Mouse (Mus musculus): ENCODE data around the gene Ahdc1. TPM values are rescaled to one million over a fixed set of nuclear protein-coding genes. Genes with fewer than 3 reads are reported as not detected.

Gene Ahdc1
- polyA plus RNA-seq, 3 experiments from 2014 or later = 1.6 to 2.4 (median 2.4) TPM

DNA sequence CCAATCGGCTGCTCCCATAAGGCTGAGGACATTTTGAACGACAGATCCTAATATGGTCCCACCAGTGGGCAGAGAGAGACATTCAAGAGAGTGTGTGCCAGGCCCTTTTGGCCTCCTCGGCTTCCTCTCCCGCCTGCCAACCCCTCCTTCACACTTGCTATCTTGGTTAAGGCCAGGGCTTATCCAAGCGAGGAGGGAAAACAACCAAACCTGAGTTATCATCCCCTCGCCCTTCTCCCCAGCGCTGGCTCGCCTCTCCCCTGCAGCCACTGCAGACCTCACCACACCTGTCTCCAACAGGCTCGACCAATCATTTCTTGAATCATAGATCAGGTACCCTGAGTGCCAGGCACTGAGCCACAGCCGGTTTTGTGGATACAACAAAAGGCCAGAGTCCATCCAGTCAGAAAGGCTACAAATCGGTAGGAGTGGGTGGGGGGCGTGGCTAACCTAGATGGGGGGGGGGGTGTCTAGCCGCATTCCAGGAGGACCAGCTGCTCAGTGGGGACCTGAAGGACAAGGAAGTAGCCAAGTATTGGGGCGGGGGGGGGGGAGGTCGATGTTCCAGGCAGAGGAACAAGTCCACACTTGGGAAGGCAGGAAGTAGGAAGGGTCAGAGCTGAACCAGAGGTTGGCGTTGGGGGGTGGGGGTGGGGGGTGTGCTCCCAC lies 92.6 kb downstream of the Ahdc1 start:
- no peak for ATAC-seq

DNA sequence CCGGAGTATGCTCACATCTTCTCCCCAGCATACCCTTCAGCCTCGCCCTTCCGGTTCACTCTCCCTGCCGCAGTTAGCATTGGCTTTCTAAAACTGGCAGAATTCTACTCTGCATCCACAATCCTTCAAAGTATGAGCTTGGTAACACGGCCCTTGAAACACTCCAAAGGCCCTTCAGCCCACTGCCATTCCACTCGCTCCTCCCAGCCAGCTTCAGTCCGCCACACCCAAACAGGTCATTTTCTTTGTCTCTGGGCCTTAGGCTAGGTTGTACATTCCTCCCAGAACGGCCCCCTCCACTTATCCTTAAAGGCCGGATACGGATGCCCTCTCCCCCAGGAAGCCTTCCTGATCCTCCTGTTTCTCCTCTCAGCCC lies 93.1 kb downstream of the Ahdc1 start:
- no peak for ATAC-seq

DNA sequence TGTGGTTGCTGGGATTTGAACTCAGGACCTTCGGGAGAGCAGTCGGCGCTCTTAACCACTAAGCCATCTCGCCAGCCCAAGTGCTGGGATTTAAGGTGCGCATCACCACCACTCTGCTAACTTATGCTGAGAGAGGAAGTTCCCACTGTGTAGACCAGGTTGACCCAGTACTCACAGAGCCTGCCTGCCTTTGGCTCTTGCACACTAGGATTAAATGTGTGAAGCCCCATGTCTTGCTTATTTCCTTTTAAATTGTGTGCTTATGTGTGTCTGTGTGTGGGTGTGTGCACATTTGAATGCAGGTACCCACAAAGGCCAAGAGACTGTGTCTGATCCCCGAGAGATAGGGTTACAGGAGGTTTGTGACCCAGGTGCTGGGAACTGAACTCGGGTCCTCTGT lies 95.6 kb downstream of the Ahdc1 start:
- no peak for ATAC-seq

DNA sequence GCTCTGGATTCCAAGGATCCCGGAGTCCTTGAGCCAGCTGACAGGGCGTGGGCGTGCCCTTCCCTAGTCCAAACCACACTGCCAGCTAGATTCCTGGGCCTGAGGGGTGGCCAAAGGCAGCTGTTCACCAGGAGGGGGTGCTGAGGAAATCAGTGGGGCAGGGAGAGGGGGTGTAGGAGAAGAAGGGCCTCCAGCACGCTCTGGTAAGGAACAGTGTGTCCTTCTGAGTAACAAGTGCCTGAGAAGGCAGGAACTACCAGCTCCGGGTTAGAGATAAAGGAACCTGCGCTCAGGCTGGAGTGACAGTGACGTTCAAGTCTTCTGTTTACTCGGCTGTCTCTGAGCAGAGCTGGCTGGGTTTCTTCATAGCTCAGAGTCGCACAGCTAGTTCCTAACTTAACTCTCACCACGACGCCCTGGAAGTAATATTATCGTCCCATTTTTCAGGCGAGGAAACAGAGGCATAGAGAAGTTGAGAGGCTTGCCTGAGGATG lies 96.8 kb downstream of the Ahdc1 start:
- no peak for ATAC-seq

DNA sequence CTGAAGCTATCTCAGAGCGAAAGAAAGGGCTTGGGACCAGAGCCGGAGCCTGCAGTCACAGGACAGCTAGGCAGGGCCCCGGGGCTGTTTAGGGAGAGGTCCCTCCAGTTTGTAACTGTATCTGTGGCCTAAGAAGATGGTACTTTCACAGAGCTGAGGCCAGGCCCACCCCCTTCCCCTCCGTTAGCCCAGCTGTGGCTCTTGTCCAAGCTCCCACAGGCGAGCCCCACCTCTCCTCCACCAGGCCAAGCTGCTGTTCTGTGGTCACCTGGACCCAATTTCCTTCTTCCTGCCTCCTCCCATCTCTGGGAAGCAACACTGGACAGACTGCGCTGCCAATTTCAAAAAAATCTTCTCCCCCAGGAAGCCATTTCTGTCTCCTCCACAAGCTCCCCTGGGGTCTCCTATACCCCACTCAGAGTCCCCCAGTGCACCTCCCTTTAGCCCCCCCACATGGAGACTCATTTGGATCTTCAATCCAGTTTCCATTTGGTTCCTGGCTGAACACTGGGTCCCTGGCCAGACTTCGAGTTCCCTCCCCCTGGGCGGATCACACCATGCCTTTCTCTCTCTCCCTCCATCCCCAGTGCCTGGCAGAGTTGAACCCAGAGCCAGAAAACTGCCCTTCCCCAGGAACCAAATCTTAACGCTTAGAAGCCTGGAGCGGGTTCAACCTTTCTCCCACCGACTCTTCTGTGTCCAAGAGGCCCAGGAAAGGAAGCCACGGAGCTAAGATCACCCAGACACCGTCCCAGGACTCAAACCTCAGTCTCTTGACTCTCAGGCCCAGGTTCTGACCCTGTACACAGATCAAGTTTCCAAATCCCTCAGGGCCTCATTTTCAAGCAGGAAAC lies 97.6 kb downstream of the Ahdc1 start:
- no peak for ATAC-seq

DNA sequence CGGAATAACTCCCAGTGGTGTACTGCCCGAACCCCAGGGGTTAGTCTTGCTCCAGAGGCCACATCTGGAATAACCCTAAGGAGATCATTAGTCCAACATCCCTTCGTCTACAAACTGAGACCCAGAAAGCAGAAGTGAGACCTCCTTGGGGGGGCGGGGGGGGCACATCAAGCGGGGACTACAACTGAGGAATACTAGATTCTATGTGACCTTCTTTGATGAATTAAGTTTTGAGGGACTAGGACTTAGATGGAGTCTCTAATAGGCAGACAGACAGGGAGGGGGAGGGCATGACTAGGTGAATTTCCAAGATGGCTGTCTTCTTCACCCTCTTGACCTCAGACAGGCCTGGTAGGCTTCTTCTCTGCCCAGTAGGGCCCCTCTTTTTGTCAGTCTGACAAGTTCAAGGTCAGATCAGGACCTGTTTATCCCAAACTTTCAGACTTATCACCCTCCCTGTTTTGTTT lies 98.3 kb downstream of the Ahdc1 start:
- ATAC-seq = no peak

DNA sequence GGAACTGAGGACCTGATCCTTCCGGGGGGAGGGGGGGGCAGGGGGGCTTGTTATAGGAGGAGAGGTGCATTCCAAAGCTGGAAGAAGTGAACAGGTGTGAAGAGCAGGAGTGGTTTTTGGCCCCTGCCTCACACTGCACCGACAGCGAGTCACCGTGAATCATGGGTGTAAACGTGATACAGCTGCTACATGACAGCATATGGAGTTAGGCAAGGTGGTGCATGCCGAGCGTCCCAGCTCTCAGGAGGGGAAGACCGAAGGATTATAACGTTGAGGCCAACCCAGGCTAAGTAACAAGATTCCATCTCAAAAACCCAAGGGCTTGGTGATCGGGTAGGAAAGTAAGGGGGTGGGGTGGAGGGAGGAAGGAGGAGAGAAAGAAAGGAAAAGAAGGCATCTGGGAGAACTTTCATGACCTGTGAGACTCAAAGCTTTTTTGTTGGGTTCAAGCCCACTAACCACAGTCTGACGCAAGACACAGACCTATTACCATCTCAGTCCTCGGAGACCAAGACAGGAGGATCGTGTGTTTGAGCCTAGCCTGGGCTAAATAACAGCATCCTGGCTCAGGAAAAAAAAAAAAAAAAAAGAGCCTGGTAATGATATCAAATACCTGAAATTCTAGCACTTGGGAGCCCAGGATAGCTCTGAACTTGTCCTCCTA lies 101.2 kb downstream of the Ahdc1 start:
- ATAC-seq = no peak

DNA sequence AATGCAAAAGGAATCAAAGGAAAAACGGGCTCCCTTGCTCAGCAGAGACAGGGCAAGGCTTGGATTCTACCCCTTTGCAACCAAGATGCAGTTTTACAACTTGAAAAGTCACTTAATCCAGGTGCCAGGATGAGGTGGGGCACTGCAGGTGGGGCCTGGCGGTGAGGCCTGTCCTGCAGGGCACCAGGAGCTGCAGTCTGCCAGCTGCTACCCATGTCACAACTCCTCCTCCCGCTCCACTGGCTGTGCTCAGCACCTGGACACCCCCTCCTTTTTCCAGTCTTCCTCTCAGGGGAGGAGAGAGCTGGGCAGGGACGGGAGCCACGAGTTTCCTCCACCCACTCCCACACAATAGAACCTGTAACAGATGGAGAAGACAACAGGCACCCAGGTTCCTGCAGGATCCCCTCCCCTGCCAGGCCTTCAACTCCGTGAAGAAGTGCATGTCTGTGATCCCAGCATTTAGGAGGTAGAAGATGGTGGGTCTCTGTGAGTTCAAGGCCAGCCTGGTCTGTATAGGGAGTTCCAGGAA lies 102.4 kb downstream of the Ahdc1 start:
- no peak for ATAC-seq

DNA sequence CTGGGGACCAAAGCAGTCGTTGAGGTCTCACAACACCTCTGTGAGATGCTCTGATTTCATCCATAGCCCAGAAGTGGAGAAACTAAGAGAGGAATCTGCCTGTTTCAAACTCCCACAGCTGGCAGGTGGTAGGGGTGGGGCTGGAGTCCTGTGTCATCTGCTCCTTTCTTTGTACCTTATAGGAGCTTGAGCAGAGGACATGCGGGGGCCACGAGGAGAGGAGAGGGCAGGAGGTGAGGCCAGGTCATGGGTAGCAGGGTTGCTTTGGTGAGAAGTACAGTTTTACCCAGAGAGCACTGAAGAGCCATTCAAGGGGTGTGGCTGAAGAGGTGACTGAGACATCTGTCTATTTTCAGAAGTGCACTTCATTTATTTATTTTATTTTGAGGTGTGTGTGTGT lies 103.7 kb downstream of the Ahdc1 start:
- ATAC-seq = no peak

DNA sequence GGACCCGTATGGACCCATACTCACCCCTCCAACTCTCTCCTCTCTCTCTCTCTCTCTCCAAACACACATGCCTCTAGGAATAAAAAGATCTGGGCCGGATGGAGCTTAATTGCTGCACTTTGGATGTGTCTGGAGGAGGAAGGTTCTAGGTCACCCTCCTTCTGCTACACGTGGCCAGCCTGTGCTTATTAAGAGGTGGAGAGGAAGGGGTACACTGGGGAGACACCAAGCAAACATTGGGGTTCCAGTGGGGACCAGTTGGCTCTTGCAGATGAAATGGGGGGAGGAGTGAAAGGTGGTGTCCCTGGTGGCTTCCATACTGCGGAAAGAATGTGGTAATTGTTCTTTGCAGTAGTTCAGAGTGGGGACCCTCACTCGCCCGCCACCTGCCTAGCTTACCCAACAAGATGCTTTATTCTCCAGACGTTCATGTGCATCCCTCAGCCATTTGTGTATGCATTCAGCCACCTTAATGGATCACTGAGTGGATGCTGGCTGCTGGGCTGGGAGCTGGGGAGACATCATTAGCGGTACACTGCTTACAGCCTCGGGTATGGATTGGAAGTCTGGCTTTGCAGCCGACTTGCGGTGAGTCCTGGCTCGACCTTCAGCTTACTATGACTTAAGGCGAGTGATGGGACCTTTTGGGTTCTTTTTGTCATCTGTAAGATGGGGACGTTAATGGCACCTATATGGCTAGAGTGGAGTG lies 104.8 kb downstream of the Ahdc1 start:
- no peak for ATAC-seq

DNA sequence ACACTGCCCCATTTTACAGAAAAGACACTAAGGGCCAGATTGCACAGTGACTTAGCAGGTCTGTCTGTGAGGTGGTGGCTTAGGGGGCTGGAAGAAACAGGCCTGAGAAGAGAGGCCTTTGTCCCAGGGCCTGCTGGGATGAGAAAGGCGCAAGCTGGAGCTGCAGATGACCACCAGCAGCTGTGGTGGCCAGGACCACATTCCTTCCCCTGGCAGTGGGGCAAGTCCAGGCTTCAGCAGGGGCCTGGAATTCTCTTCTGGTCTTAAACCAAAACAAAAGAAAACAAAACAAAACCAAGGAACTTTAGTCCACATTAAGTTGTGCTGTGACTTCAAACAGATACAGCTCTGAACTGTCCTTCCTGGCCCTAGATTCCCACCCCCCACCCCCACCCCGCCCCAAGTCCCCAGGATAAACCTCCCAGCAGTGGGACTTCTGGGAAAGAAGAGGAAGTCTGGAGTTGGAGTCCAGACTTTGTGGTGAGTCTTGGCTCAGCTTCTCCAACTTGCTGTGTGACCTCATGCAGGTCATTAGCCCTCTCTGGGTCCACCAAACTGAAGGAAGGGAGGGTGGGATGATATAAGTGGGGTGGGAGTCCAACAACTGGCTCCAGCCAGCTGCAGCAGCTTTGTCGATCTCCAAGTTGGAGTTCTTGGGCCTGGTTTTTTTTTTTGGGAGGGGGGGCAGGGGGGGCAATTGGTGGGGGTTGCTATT lies 105.9 kb downstream of the Ahdc1 start:
- ATAC-seq = no peak

DNA sequence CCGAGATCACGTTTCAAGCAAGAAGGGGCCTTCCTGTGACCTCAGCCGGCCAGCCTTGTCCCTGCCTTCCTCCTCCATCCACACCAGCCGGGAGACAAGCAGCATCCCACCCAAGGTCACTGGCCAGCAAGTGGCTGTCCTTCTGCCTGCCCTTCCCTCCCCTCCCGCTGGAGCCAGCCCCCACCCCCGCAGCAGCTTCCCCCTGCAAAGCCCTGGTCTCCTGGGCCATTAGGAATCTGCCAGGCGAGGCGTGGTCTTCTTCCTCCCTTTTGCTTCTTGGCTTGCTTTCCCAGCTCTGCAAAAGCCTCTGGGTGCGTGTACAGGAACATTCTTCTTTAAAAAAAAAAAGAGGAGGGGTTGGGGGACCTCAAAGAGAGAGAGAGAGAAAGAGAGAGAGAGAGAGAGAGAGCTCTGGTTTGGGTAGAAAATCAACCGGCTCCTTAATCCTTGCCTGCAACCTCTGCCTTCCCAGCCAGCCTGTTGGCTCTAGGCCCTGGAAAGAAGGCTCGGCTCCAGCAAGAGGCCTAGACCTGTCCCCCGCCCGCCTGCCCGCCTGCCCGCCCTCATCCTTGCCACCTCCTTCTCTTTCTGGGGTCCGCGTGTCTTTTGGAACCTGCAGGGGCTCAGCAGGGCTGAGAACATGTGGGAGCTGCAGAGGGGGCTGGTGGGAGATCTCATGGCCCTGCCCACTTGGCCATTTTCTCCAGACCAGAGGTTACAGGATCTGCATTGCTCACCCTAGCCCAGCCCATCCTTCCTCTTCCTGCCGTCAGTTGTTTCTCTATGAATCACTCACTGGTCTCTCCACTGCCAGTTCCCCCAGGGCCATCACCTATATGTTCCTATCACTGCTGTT lies 106.7 kb downstream of the Ahdc1 start:
- no peak for ATAC-seq

DNA sequence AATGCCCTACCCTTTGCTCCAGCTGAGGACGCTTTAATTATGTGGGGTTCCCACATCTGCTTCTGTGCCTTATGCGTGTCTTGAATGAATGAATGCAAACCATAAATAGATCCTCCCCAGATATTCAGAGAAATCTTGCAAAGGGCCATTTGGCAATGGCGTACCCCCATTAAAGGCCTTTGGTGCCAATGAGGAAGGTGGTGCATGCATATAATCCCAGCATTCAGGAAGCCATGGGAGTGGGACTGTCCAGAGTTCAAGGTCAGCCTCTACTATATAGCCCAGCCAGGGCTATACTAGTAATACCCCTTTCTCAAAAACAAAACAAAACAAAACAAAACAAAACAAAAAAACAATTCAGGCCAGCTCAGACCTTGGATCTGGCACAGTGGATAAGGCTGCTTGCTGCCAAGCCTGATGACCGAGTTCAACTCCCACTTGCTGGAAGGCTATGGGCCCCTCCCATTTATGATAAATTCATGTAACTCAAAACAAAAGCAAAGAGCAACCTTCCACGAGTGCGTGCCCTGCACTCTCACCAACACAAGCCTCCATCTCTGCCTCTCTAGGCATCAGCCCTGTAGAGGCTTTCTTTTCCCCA lies 107.8 kb downstream of the Ahdc1 start:
- ATAC-seq = no peak

DNA sequence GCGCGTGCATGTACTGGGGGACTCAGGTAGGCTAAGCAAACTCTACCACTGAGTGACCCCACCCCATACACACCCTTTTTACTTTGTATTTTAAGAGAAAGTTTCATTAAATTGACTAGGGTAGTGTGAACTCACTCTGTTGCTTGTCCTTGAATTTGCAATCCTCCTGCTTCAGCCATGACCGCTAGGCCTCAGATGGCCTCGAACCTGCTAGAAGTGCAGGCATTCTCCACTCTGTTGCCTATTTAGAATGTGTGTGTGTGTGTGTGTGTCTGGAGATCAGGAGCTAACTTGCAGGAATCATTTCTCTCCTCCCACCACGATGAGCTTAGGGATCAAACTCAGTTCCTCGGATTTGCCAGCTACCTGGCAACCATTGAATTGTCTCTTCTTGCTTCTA lies 108.5 kb downstream of the Ahdc1 start:
- no peak for ATAC-seq

DNA sequence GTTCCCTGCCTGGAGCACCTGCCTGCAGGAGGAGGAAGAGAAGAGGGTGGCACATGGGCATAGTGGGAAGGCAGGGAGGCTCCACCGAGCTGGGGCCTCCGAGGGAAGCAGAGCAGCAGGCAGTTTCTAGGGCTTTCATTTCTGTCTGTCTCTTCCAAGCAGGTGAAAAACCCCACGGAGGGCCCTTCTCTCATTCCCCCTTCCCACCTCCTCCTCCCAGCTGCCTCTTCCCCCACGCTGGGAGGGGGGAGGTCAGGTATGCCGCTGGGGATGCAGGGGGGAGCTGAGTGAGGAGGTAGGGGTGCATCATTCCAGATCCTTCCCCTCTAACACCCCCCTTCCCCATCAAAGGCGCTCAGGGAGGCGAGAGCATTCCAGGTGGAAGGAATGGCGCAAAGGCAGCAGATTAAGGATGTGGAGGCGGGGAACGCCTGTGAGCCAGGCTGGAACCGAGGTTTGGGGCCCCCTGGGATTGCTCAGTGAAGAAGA lies 109.8 kb downstream of the Ahdc1 start:
- ATAC-seq = no peak

DNA sequence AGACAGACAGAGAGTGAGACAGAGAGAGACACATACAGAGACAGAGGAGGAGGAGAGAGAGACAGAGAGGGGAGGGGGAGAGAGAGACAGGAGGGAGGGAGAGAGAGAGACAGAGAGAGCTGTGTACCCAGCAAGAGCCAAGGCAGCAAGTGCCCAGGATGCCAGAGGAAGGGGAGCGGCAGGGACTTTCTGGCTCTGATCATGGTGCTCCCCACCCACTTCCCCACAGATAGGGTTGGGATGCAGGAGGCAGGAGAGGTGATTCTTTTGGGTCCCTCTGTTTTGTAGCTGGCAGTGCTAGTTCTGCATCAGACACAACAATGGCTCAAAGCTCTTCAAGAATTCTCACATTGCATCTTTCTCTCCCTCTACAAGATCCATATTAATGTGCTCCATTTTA lies 110.4 kb downstream of the Ahdc1 start:
- no peak for ATAC-seq

DNA sequence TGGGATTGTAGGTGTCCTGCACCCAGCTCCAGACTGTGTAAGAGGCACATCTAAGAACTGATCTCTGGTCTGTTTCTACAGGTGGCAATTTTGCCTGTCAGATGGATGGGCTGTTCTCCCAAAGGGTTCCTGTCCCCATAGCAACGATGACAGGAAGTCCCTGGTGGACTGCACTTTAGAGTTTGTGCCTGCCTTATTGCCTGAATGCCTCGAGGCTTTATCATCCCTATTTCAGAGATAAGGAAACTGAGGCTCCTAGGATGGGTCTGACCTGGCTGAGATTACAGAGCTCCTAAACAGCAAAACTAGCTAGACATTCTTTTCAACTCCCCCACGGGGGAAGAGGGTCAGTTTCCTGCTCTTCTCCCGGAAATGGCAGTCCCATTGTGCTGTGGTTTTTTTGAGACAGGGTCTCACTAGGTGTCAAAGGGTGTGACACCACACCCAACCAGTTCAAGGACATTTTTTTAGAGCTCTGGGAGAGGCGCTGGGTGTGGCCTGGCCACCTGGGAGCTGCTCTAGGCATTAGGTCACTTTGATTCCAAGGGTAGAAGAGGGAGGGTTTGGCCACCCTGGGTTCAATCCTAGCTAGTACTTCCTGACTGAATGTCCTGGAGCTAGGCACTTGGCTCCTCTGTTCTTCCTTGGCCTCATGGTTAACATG lies 111.0 kb downstream of the Ahdc1 start:
- ATAC-seq = no peak

DNA sequence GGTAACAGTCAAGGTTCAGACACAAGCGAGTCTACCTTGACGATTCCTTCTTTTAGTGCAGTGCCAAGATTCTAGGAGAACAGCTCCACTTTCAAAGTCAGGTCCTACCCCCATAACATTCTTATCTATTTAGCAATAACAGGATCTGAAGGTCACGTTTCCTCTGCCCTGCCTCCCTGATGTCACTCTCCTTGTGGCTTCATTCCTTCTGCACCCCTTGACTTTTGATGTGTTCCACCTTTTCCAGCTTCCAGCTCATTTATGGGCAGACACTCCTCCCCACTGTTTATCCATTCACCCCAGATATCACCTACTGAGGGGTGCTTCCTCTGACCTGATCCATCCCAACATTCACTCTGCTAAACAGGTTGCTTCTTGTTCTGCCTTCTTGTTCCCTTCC lies 116.0 kb downstream of the Ahdc1 start:
- ATAC-seq = no peak

Data from inflammation-experienced regulatory T-cells, adult 6 months (primary cell).